Mouse (Mus musculus) E14TG2a.4 (cell line): ENCODE measurements around the gene Atg4a.
A peak's percentile ranks its signal among the peaks of the same experiment; 100 is the strongest.

Source experiments
- CTCF ChIP-seq: conservative IDR thresholded peaks from 2 replicates; pipeline ENCODE4 v1.5.1; 2014; ENCODE audit warnings: low read length
- POU5F1 ChIP-seq: IDR thresholded peaks from 2 replicates; pipeline ENCODE4 v1.6.1; 2014; ENCODE audit warnings: low read length, borderline replicate concordance

GRCm38 (mm10) chrX:141158160-141158559, 201.5 kb downstream of the Atg4a start:
- TF ChIP-seq CTCF (peak; percentile 53), POU5F1 (no peak)
